Mouse (Mus musculus): ENCODE measurements around the gene Isoc2a. TPM values are rescaled to one million over a fixed set of nuclear protein-coding genes. Genes with fewer than 3 reads are reported as not detected.

Isoc2a gene
- polyA plus RNA-seq, 1 experiment from 2014 or later, result 0.77 TPM

GRCm38 (mm10) chr7:4920976-4921823 lies 44.2 kb downstream of the Isoc2a start:
- Histone ChIP-seq H3K4me2 (peak overlapping the region; percentile 96), H3K9ac (peak overlapping the region; percentile 57; the same call in 1 of the 2 replicates), H3K4me3 (no peak overlapping the region), H3K4me1 (replicated peaks) (peaks cover 63% of the 10 kb centered on the region), H3K36me3 (peaks cover 23% of the 10 kb centered on the region; the same call in 1 of the 2 replicates), H3K9me3 (no peaks in the 10 kb centered on the region), H3K27ac (replicated peaks) (peak overlapping the region; percentile 99), H3K27me3 (no peaks in the 10 kb centered on the region)
- WGBS, result 58% methylated on average over 23 of the region's 23 CpGs
- no peak for ATAC-seq (ENCODE audit: low FRiP score, low read depth)

- Histone ChIP-seq H3K4me1 (replicated peaks) (peaks cover 57% of the 10 kb centered on the region), H3K27me3 (no peaks in the 10 kb centered on the region), H3K36me3 (peaks cover 23% of the 10 kb centered on the region; the same call in 1 of the 2 replicates), H3K27ac (replicated peaks) (peak within 1 kb of the TSS; percentile 99), H3K9ac (peak within 1 kb of the TSS; percentile 57), H3K4me2 (peak within 1 kb of the TSS; percentile 96), H3K4me3 (peak within 1 kb of the TSS; percentile 42), H3K9me3 (no peaks in the 10 kb centered on the region)
- ATAC-seq (ENCODE audit: low FRiP score, low read depth), result 0 out of 2 replicates have a peak, but pooled peaks have one; percentile 2
- 29% methylated on average over 8 of the region's 8 CpGs for WGBS
These were observed 45.0 kb downstream of the Isoc2a start, which contains the start of gene Nat14 for GRCm38 (mm10) chr7:4921824-4922482. Nat14 (plus strand) TSS chr7:4922028.

GRCm38 (mm10) chr7:4922508-4922907 lies 45.6 kb downstream of the Isoc2a start:
- H3K9me3 ChIP-seq, result no peaks in the 10 kb centered on the region
- no peaks in the 10 kb centered on the region for H3K27me3 ChIP-seq
- H3K27ac ChIP-seq (replicated peaks), result peak overlapping the region; percentile 99
- peak overlapping the region; percentile 96 for H3K4me2 ChIP-seq
- H3K9ac ChIP-seq, result peak overlapping the region; percentile 57
- 0% methylated on average over 14 of the region's 14 CpGs for WGBS
- H3K4me1 ChIP-seq (replicated peaks), result peaks cover 53% of the 10 kb centered on the region
- peak overlapping the region; percentile 42 for H3K4me3 ChIP-seq
- peaks cover 23% of the 10 kb centered on the region; the same call in 1 of the 2 replicates for H3K36me3 ChIP-seq
- ATAC-seq (ENCODE audit: low FRiP score, low read depth), result peak; percentile 84

GRCm38 (mm10) chr7:4922931-4923565 lies 46.1 kb downstream of the Isoc2a start:
- ATAC-seq (ENCODE audit: low FRiP score, low read depth), result peak; percentile 50
- under 1% methylated on average over 14 of the region's 14 CpGs for WGBS
- peak overlapping the region; percentile 96 for H3K4me2 ChIP-seq
- H3K36me3 ChIP-seq, result peaks cover 23% of the 10 kb centered on the region; the same call in 1 of the 2 replicates
- no peaks in the 10 kb centered on the region for H3K9me3 ChIP-seq
- H3K4me1 ChIP-seq (replicated peaks), result peaks cover 53% of the 10 kb centered on the region
- peak overlapping the region; percentile 57 for H3K9ac ChIP-seq
- H3K4me3 ChIP-seq, result peak overlapping the region; percentile 42
- H3K27ac ChIP-seq (replicated peaks), result peak overlapping the region; percentile 99
- H3K27me3 ChIP-seq, result no peaks in the 10 kb centered on the region

GRCm38 (mm10) chr7:4923586-4924364 lies 46.8 kb downstream of the Isoc2a start:
- WGBS, result 2% methylated on average over 37 of the region's 37 CpGs

GRCm38 (mm10) chr7:4924483-4924882 lies 47.5 kb downstream of the Isoc2a start:
- ATAC-seq (ENCODE audit: low FRiP score, low read depth), result no peak
- no peaks in the 10 kb centered on the region for H3K9me3 ChIP-seq
- H3K4me3 ChIP-seq, result peak overlapping the region; percentile 42
- peak overlapping the region; percentile 99 for H3K27ac ChIP-seq (replicated peaks)
- no peaks in the 10 kb centered on the region for H3K27me3 ChIP-seq
- 4% methylated on average over 4 of the region's 4 CpGs for WGBS
- peaks cover 53% of the 10 kb centered on the region for H3K4me1 ChIP-seq (replicated peaks)
- H3K9ac ChIP-seq, result peak overlapping the region; percentile 57
- peak overlapping the region; percentile 96 for H3K4me2 ChIP-seq
- H3K36me3 ChIP-seq, result peaks cover 14% of the 10 kb centered on the region; the same call in 1 of the 2 replicates

More at GRCm38 (mm10) chr7:4923586-4924364, 46.8 kb downstream of the Isoc2a start:
- H3K36me3 ChIP-seq, result peaks cover 21% of the 10 kb centered on the region; the same call in 1 of the 2 replicates
- H3K4me2 ChIP-seq, result peak overlapping the region; percentile 96
- H3K27me3 ChIP-seq, result no peaks in the 10 kb centered on the region
- peaks cover 53% of the 10 kb centered on the region for H3K4me1 ChIP-seq (replicated peaks)
- ATAC-seq (ENCODE audit: low FRiP score, low read depth), result 0 out of 2 replicates have a peak, but pooled peaks have one; percentile 1
- peak overlapping the region; percentile 42 for H3K4me3 ChIP-seq
- H3K9ac ChIP-seq, result peak overlapping the region; percentile 57
- no peaks in the 10 kb centered on the region for H3K9me3 ChIP-seq
- peak overlapping the region; percentile 99 for H3K27ac ChIP-seq (replicated peaks)

- Histone ChIP-seq H3K9me3 (no peaks in the 10 kb centered on the region), H3K36me3 (peaks cover 10% of the 10 kb centered on the region; the same call in 1 of the 2 replicates), H3K27me3 (no peaks in the 10 kb centered on the region), H3K4me3 (no peak overlapping the region), H3K4me1 (replicated peaks) (peaks cover 53% of the 10 kb centered on the region), H3K4me2 (peak overlapping the region; percentile 96; the same call in 1 of the 2 replicates), H3K27ac (replicated peaks) (peak overlapping the region; percentile 55), H3K9ac (no peak overlapping the region)
- 22% methylated on average over 3 of the region's 4 CpGs for WGBS
- no peak for ATAC-seq (ENCODE audit: low FRiP score, low read depth)
These were observed 47.9 kb downstream of the Isoc2a start for GRCm38 (mm10) chr7:4924891-4925301.

GRCm38 (mm10) chr7:4925441-4926381 lies 48.8 kb downstream of the Isoc2a start, which contains the start of gene Ssc5d:
Ssc5d (plus strand) TSS chr7:4925785.
- H3K4me1 ChIP-seq (replicated peaks), result peaks cover 53% of the 10 kb centered on the region
- peak within 1 kb of the TSS; percentile 96 for H3K4me2 ChIP-seq
- H3K9me3 ChIP-seq, result no peaks in the 10 kb centered on the region
- H3K9ac ChIP-seq, result peak within 1 kb of the TSS; percentile 57
- no peaks in the 10 kb centered on the region for H3K27me3 ChIP-seq
- no peak within 1 kb of the TSS for H3K4me3 ChIP-seq
- peaks cover 2% of the 10 kb centered on the region; the same call in 1 of the 2 replicates for H3K36me3 ChIP-seq
- 6% methylated on average over 6 of the region's 6 CpGs for WGBS
- peak within 1 kb of the TSS; percentile 99 for H3K27ac ChIP-seq (replicated peaks)
- ATAC-seq (ENCODE audit: low FRiP score, low read depth), result no peak

GRCm38 (mm10) chr7:4926849-4927248 lies 49.9 kb downstream of the Isoc2a start:
- no peaks in the 10 kb centered on the region for H3K27me3 ChIP-seq
- H3K4me2 ChIP-seq, result no peak overlapping the region
- H3K9me3 ChIP-seq, result no peaks in the 10 kb centered on the region
- H3K27ac ChIP-seq (replicated peaks), result no peak overlapping the region
- no peak for ATAC-seq (ENCODE audit: low FRiP score, low read depth)
- no peak overlapping the region for H3K9ac ChIP-seq
- 55% methylated on average over 16 of the region's 16 CpGs for whole genome bisulfite sequencing
- no peaks in the 10 kb centered on the region for H3K36me3 ChIP-seq
- peaks cover 42% of the 10 kb centered on the region for H3K4me1 ChIP-seq (replicated peaks)
- no peak overlapping the region for H3K4me3 ChIP-seq

GRCm38 (mm10) chr7:4927711-4928110 lies 50.8 kb downstream of the Isoc2a start:
- Histone ChIP-seq H3K27ac (replicated peaks) (no peak overlapping the region), H3K4me2 (no peak overlapping the region), H3K36me3 (no peaks in the 10 kb centered on the region), H3K9me3 (no peaks in the 10 kb centered on the region), H3K27me3 (no peaks in the 10 kb centered on the region), H3K9ac (no peak overlapping the region), H3K4me3 (no peak overlapping the region), H3K4me1 (replicated peaks) (peaks cover 37% of the 10 kb centered on the region)
- 67% methylated on average over 8 of the region's 8 CpGs for WGBS
- no peak for ATAC-seq (ENCODE audit: low FRiP score, low read depth)
